Mouse (Mus musculus): Measurements from ENCODE around the gene Kng1. TPM values are rescaled to one million over a fixed set of nuclear protein-coding genes. Genes with fewer than 3 reads are reported as not detected.
"Not testable (repeated sequence)": the region's sequence is repeated elsewhere in the genome, so short reads cannot be mapped to it uniquely, and the experiment has no call there.

The Kng1 gene
- total and polyA plus RNA-seq, 2 experiments = 701 to 2,075 TPM

DNA sequence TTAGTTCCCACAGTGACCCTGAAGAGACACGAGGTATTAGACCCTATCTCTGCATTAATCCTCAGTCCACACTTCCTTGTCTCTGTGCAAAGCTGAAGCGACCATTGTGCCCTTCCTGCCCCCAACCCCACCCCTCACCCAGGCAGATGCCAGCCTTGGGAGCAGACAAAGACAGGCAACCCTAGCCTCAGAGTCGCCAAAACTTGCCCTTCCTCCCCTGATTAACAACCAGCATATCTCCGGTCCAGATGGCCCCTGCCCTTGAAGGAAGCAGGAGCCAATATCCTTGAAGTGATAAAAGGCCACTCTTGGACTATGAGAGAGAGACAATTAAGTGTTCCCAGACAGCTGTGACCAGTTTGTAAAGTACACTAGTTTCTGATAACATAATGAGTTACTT is 16.8 kb upstream of the Kng1 start:
- Histone ChIP-seq H3K27ac (replicated peaks; ENCODE audit: insufficient read depth, low read depth, low read length) (no peak overlapping the region), H3K9ac (ENCODE audit: low read depth, low read length) (no peak overlapping the region), H3K4me1 (ENCODE audit: control insufficient read depth, insufficient read depth, low read length) (peaks cover 24% of the 10 kb centered on the region), H3K36me3 (ENCODE audit: control insufficient read depth, insufficient read depth, low read length) (no peaks in the 10 kb centered on the region), H3K79me2 (ENCODE audit: control insufficient read depth, insufficient read depth, low read length) (no peaks in the 10 kb centered on the region; the same call in 1 of the 2 replicates), H3K4me3 (ENCODE audit: insufficient read depth, low read depth, low read length) (no peak overlapping the region), H3K27me3 (ENCODE audit: control insufficient read depth, insufficient read depth, low read length) (no peaks in the 10 kb centered on the region)
- TF ChIP-seq CTCF (IDR thresholded peaks at IDR 0.05; ENCODE audit: low read depth, low read length) (no peak), POLR2A (IDR thresholded peaks at IDR 0.05; ENCODE audit: extremely low read depth, insufficient read depth, low read length) (no peak)
- 54% methylated on average over 4 of the region's 4 CpGs for WGBS
- DNase-seq (ENCODE audit: extremely low read depth, low read depth, low spot score) = no peak

DNA sequence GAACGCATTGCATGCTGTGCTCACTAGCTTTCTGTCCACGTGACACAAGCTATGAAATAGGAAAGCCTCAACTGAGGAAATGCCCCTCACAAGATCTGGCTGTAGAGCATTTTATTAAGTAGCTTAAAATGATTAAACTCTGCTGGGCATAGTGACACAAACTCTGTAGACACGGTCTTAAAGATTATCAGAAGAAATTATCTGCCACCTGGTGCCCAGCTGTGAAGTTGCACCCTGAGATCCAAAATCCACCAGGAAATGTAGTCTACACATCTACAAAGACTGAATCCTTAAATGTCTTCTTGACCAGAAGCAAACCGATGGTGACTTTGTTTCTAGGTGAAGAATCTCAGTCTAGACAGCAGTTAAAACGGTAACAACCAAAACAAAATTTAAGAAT is 11.3 kb upstream of the Kng1 start:
- TF ChIP-seq CTCF (IDR thresholded peaks at IDR 0.05; ENCODE audit: low read depth, low read length) (0 out of 2 replicates have a peak, but pooled peaks have one; percentile 19), POLR2A (IDR thresholded peaks at IDR 0.05; ENCODE audit: extremely low read depth, insufficient read depth, low read length) (no peak)
- peak; percentile 77 for DNase-seq (ENCODE audit: extremely low read depth, low read depth, low spot score)
- no peak overlapping the region for H3K4me3 ChIP-seq (ENCODE audit: insufficient read depth, low read depth, low read length)
- H3K27me3 ChIP-seq (ENCODE audit: control insufficient read depth, insufficient read depth, low read length) = no peaks in the 10 kb centered on the region
- H3K79me2 ChIP-seq (ENCODE audit: control insufficient read depth, insufficient read depth, low read length) = no peaks in the 10 kb centered on the region; the same call in 1 of the 2 replicates
- no peak overlapping the region for H3K27ac ChIP-seq (replicated peaks; ENCODE audit: insufficient read depth, low read depth, low read length)
- no peaks in the 10 kb centered on the region for H3K36me3 ChIP-seq (ENCODE audit: control insufficient read depth, insufficient read depth, low read length)
- 47% methylated on average over 5 of the region's 5 CpGs for WGBS
- no peak overlapping the region for H3K9ac ChIP-seq (ENCODE audit: low read depth, low read length)
- peaks cover 7% of the 10 kb centered on the region; the same call in 1 of the 2 replicates for H3K4me1 ChIP-seq (ENCODE audit: control insufficient read depth, insufficient read depth, low read length)

- H3K36me3 ChIP-seq (ENCODE audit: control insufficient read depth, insufficient read depth, low read length) = peaks cover 32% of the 10 kb centered on the region
- DNase-seq (ENCODE audit: extremely low read depth, low read depth, low spot score) = peak; percentile 63
- H3K79me2 ChIP-seq (ENCODE audit: control insufficient read depth, insufficient read depth, low read length); H3K27me3 ChIP-seq (ENCODE audit: control insufficient read depth, insufficient read depth, low read length): not testable (repeated sequence)
- 11% methylated on average over 4 of the region's 4 CpGs for WGBS
- peak overlapping the region; percentile 42 for H3K4me3 ChIP-seq (ENCODE audit: insufficient read depth, low read depth, low read length)
- peak overlapping the region; percentile 47 for H3K27ac ChIP-seq (replicated peaks; ENCODE audit: insufficient read depth, low read depth, low read length)
- H3K9ac ChIP-seq (ENCODE audit: low read depth, low read length) = peak overlapping the region; percentile 63
- peaks cover 16% of the 10 kb centered on the region for H3K4me1 ChIP-seq (ENCODE audit: control insufficient read depth, insufficient read depth, low read length)
Observed at GRCm38 (mm10) chr16:23059630-23060029, 2.0 kb downstream of the Kng1 start.

DNA sequence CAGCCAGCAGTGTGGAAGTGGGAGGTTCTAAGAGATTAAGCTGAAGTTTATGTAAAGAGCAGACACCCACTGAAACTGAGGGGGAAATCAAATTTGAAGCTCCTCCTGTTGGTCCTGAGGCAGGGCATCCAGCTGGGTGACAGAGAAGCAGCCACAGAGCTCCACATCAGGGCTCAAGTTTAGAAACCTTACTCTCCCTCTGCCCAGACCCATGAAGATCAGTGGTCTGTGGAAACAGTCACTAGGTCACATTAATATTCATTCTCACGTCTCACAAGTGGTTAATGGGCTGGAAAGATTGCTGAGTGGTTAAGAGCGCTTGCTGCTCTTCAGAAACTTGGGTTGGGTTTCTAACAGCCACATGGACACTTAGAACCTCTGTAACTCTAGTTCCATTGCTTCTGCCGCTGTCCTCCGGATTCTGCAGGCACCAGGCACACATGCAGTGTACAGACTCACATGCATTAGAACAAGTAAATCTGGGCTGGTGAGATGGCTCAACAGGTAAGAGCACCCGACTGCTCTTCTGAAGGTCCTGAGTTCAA is 3.2 kb downstream of the Kng1 start:
- peaks cover 11% of the 10 kb centered on the region for H3K4me1 ChIP-seq (ENCODE audit: control insufficient read depth, insufficient read depth, low read length)
- WGBS = 50% methylated on average over 5 of the region's 5 CpGs

DNA sequence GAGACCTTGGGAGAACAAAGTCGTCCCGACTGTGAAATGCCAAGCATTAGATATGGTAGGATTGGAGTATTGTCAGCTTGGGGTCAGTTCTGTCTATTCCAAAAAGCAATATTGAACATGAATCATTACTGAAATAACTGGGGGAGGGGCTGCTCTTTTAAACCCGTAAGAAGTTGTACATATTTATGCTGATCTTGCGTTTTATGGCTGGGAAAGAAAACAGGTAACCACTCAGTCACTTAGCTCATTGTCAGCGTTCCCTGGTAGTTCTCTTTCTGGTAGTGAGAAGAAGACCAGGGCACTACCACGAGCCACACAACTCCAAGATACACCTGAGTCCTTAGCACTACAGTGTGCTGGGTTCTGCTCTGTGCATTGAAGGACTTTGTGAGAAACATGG is 19.9 kb downstream of the Kng1 start:
- not testable (repeated sequence) for H3K4me1 ChIP-seq (ENCODE audit: control insufficient read depth, insufficient read depth, low read length); DNase-seq (ENCODE audit: extremely low read depth, low read depth, low spot score); H3K79me2 ChIP-seq (ENCODE audit: control insufficient read depth, insufficient read depth, low read length); H3K27me3 ChIP-seq (ENCODE audit: control insufficient read depth, insufficient read depth, low read length); H3K27ac ChIP-seq (replicated peaks; ENCODE audit: insufficient read depth, low read depth, low read length); H3K9ac ChIP-seq (ENCODE audit: low read depth, low read length); H3K4me3 ChIP-seq (ENCODE audit: insufficient read depth, low read depth, low read length)
- H3K36me3 ChIP-seq (ENCODE audit: control insufficient read depth, insufficient read depth, low read length) = peaks cover 60% of the 10 kb centered on the region
- WGBS = 88% methylated on average over 6 of the region's 6 CpGs

More for the DNA sequence above, 3.2 kb downstream of the Kng1 start:
- peak overlapping the region; percentile 73 for H3K9ac ChIP-seq (ENCODE audit: low read depth, low read length)
- DNase-seq (ENCODE audit: extremely low read depth, low read depth, low spot score); H3K79me2 ChIP-seq (ENCODE audit: control insufficient read depth, insufficient read depth, low read length); H3K27me3 ChIP-seq (ENCODE audit: control insufficient read depth, insufficient read depth, low read length): not testable (repeated sequence)
- H3K27ac ChIP-seq (replicated peaks; ENCODE audit: insufficient read depth, low read depth, low read length) = peak overlapping the region; percentile 52
- peaks cover 43% of the 10 kb centered on the region for H3K36me3 ChIP-seq (ENCODE audit: control insufficient read depth, insufficient read depth, low read length)
- H3K4me3 ChIP-seq (ENCODE audit: insufficient read depth, low read depth, low read length) = peak overlapping the region; percentile 42

DNA sequence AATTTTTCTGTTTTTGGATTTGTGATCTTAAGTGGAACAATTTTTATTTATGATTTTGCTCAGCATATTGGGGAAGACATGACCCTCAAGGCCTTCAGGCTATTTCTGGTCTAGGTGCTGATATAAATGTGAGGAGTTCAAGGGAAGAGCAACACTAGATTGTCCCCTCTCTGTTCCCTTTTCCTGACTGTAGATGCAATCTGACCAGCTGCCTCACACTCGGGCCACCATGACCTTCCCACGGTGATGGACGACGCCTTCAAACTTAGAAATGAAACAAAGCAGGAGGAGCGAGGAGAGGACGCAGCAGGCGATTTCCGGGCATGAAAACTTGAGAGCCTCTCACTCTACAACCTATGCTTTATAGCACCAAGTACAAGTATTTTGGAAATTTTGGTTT is 29.5 kb downstream of the Kng1 start:
- H3K36me3 ChIP-seq (ENCODE audit: control insufficient read depth, insufficient read depth, low read length); DNase-seq (ENCODE audit: extremely low read depth, low read depth, low spot score); H3K9ac ChIP-seq (ENCODE audit: low read depth, low read length); H3K79me2 ChIP-seq (ENCODE audit: control insufficient read depth, insufficient read depth, low read length); H3K27me3 ChIP-seq (ENCODE audit: control insufficient read depth, insufficient read depth, low read length); H3K4me1 ChIP-seq (ENCODE audit: control insufficient read depth, insufficient read depth, low read length); H3K4me3 ChIP-seq (ENCODE audit: insufficient read depth, low read depth, low read length); H3K27ac ChIP-seq (replicated peaks; ENCODE audit: insufficient read depth, low read depth, low read length): not testable (repeated sequence)
- 82% methylated on average over 8 of the region's 8 CpGs for WGBS

Measured in liver, adult 2 months (tissue).